Mouse (Mus musculus) kidney, adult 2 months (tissue): ENCODE data around the gene Scimp. TPM values are rescaled to one million over a fixed set of nuclear protein-coding genes. Genes with fewer than 3 reads are reported as not detected.

Experiments
- DNase-seq: peaks from one replicate; pipeline ENCODE4 v3.0.0; 2021
- H3K27ac ChIP-seq: fragments of 200-500 bp; 2 replicates; pipeline ENCODE4 v1.5.1; 2012; ENCODE audit warnings: low read depth, low read length, control low read depth, inconsistent platforms; ENCODE audit not compliant: insufficient read depth
- H3K27me3 ChIP-seq: fragments of 200-500 bp; replicated peaks from 2 replicates; pipeline ENCODE4 v1.6.1; 2012; ENCODE audit warnings: mild to moderate bottlenecking, moderate library complexity, low read length, inconsistent platforms; ENCODE audit not compliant: control insufficient read depth, insufficient read depth
- H3K36me3 ChIP-seq: fragments of 200-500 bp; 2 replicates; pipeline ENCODE4 v1.6.1; 2012; ENCODE audit warnings: mild to moderate bottlenecking, moderate library complexity, low read length, inconsistent platforms; ENCODE audit not compliant: control insufficient read depth, insufficient read depth
- H3K4me1 ChIP-seq: fragments of 200-500 bp; 2 replicates; pipeline ENCODE4 v1.6.1; 2011; ENCODE audit warnings: low read length; ENCODE audit not compliant: control insufficient read depth, insufficient read depth
- H3K4me3 ChIP-seq: fragments of 200-500 bp; 2 replicates; pipeline ENCODE4 v1.5.1; 2011; ENCODE audit warnings: mild to moderate bottlenecking, low read depth, low read length, control low read depth; ENCODE audit not compliant: insufficient read depth
- CTCF ChIP-seq: fragments of 200-500 bp; conservative IDR thresholded peaks from 2 replicates; pipeline ENCODE4 v1.5.1; 2011; ENCODE audit warnings: low read depth, mild to moderate bottlenecking, control low read depth, low read length, moderate library complexity, mixed read lengths; ENCODE audit not compliant: insufficient read depth, insufficient read length
- POLR2A ChIP-seq: fragments of 200-500 bp; IDR thresholded peaks from one replicate; pipeline ENCODE4 v1.6.1; 2011; ENCODE audit warnings: low read depth, low read length, control low read depth
- WGBS: fragments of 180-500 bp; shearing (Covaris S2); methylation state at CpG from one replicate; pipeline ENCODE4 v1.1.7; 2018; 5-methylcytosine and 5-hydroxymethylcytosine counted together
- polyA plus RNA-seq: library from polyadenylated mRNA; depleted of rRNA; stranded (reverse); fragments of >200 nt; gene quantifications from 2 replicates; pipeline ENCODE4 v1.2.3, GENCODE M21; 2012

The Scimp gene
- polyA plus RNA-seq, 1 experiment = 2.4 TPM

DNA sequence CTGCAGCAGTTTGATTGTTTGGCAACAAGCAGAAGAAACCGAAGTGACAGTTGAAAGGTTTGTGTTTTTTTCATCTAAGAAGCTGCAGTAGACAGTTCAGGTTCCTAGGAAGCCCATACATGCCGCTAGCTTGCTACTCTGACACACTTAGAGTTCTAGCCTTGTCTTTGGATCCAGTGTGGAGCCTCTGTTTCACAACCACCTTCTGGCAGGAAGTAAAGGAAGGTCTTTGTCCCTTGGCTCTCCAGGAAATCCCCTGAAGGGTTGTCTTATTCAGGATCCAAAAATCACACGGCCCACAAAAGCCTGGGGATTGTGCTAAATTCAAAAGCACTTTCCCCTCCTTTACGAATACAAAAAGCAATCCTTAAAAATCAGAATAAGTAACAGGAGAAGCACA, 57.9 kb downstream of the Scimp start:
- TF ChIP-seq POLR2A (no peak), CTCF (no peak)
- WGBS = 74% methylated on average over 4 of the region's 4 CpGs
- Histone ChIP-seq H3K36me3 (no peaks in the 10 kb centered on the region), H3K4me1 (no peaks in the 10 kb centered on the region), H3K4me3 (no peak overlapping the region), H3K27ac (no peak overlapping the region), H3K27me3 (no peaks in the 10 kb centered on the region)
- no peak for DNase-seq

GRCm38 (mm10) chr11:70753146-70753545, 59.2 kb downstream of the Scimp start:
- Histone ChIP-seq H3K27ac (no peak overlapping the region), H3K27me3 (no peaks in the 10 kb centered on the region), H3K36me3 (no peaks in the 10 kb centered on the region), H3K4me3 (no peak overlapping the region), H3K4me1 (no peaks in the 10 kb centered on the region)
- DNase-seq = no peak
- TF ChIP-seq CTCF (no peak), POLR2A (no peak)
- WGBS = 91% methylated on average over 10 of the region's 10 CpGs

DNA sequence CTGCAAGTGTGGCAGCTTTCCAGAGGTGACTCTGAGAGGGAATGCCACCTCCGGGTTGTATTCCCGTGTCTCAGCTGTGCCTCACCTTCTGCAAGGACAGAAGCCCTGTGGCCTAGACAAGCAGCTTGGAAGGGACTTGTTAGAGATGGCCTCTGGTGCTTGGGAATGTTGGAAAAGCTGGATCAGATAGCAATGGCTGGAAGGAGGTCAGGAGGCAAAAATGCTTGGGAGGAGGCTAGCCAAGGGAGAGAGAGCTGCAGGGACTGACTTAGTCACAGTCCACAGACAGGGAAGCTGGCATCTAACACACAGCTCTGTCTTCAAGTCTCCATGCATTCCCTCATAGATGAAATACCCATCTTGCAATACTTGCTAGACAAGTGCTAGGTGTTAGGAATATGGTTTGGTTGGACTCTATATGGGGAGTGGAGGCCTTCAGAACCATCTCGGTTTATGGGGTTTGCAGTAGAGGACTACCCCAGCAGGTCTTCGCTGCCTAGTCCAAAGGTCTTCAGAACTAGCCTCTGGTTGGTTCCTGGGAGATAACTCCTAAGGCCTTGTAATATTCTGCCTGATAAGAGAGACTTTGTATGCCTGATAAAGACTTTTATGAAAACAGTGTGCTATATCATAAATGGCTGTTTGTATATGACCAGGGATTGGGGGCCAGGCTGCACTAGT, 59.9 kb downstream of the Scimp start:
- no peak for DNase-seq
- Histone ChIP-seq H3K27ac (no peak overlapping the region), H3K4me1 (no peaks in the 10 kb centered on the region), H3K36me3 (no peaks in the 10 kb centered on the region), H3K27me3 (no peaks in the 10 kb centered on the region), H3K4me3 (no peak overlapping the region)
- WGBS = 87% methylated on average over 4 of the region's 4 CpGs
- TF ChIP-seq POLR2A (no peak), CTCF (no peak)

GRCm38 (mm10) chr11:70747876-70748545, 64.4 kb downstream of the Scimp start:
- no peak for TF ChIP-seq CTCF
- no peak for TF ChIP-seq POLR2A
- Histone ChIP-seq H3K4me1 (no peaks in the 10 kb centered on the region), H3K4me3 (no peak overlapping the region), H3K36me3 (no peaks in the 10 kb centered on the region), H3K27me3 (no peaks in the 10 kb centered on the region), H3K27ac (no peak overlapping the region)
- no peak for DNase-seq
- 69% methylated on average over 4 of the region's 4 CpGs for WGBS

GRCm38 (mm10) chr11:70745636-70746035, 66.8 kb downstream of the Scimp start:
- no peak overlapping the region for H3K27ac ChIP-seq
- H3K27me3 ChIP-seq = no peaks in the 10 kb centered on the region
- no peaks in the 10 kb centered on the region for H3K4me1 ChIP-seq
- TF ChIP-seq POLR2A (no peak), CTCF (no peak)
- no peak overlapping the region for H3K4me3 ChIP-seq
- 85% methylated on average over 7 of the region's 7 CpGs for WGBS
- no peaks in the 10 kb centered on the region for H3K36me3 ChIP-seq
- DNase-seq = no peak

DNA sequence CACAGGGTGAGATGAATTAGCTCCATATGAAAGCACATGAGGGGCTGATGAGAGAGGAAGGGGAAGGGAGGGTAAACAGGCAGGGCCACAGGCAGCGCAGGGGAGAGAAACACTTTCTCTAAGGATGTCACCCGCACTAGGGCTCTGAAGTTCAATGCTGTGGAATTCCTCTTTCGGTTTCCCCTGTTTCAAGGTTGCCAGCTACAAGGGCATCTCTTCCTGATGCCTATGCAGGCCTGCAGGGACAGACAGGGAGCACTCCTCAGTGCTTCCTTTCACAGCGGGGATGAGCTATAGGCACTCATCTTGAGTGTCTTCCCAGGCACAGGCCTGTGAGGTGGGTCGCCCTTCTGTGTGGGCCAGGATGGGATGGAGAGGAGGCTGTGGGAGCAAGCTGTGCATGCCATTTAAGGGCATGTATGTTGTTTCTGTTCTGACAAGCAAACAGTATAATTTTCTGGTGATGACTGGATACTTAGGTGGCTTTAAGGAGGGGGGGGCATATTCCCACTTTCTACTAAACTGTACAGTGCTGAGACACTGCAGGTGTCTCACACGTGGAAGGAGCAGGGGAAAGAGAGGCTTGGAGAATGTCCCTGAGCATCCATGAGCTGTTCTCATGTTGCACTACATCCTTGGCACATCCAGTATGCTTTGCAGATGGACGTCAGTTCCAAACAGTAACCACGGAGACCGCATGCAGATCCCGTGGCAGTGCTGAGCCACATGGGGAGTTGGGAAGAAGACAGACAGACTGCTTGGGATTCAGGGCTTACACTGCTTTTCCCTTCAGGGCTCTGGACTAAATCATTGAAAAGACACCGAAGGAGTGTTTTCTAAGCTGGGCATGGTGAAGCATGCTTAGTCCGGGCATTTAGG, 69.6 kb downstream of the Scimp start:
- whole genome bisulfite sequencing = 76% methylated on average over 12 of the region's 12 CpGs
- H3K27ac ChIP-seq = no peak overlapping the region
- no peak for DNase-seq

DNA sequence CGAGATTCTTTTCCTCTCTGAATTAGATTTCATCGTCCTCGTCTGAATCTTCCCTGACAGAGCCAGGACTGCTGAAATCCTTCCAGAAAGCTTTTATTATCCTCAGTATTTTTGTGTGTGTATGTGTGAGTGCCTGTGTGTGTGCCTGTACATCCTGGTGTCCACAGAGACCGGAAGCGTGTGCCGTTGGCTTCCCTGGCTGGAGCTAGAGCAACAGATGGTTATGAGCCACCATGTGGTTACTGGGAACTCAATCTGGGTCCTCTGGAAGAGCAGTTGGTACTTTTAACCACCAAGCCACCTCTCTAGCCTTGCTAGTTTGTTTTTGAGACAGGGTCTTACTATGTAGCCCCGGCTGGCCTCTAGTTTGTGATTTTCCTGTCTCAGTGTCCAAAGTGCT, 70.3 kb downstream of the Scimp start:
- Histone ChIP-seq H3K27me3 (no peaks in the 10 kb centered on the region), H3K27ac (no peak overlapping the region), H3K4me3 (no peak overlapping the region), H3K36me3 (no peaks in the 10 kb centered on the region), H3K4me1 (no peaks in the 10 kb centered on the region)
- TF ChIP-seq POLR2A = no peak
- no peak for TF ChIP-seq CTCF
- no peak for DNase-seq
- 74% methylated on average over 7 of the region's 7 CpGs for WGBS

More for the DNA sequence above, 69.6 kb downstream of the Scimp start:
- H3K36me3 ChIP-seq = no peaks in the 10 kb centered on the region
- H3K27me3 ChIP-seq = no peaks in the 10 kb centered on the region
- H3K4me3 ChIP-seq = no peak overlapping the region
- TF ChIP-seq POLR2A = no peak
- no peak for TF ChIP-seq CTCF
- no peaks in the 10 kb centered on the region for H3K4me1 ChIP-seq
